Comparison of ENCODE assay signal across 12 mouse cellular contexts in genomic region chr12:52473988-52474968, GRCm38 (mm10). TPM values are rescaled to one million over a fixed set of nuclear protein-coding genes. Genes with fewer than 3 reads are reported as not detected.
DNase-seq lines count a peak whose midpoint lies in the region; ATAC-seq and TF ChIP-seq lines count a peak whose summit lies in the region.
"Had no signal": no experiment of that assay in that cellular context is flagged by ENCODE, and none has a peak within 500 bp of the region (broad histone marks: within the 10 kb centered on the region; RNA-seq: fewer than 3 reads in every experiment).

No protein-coding gene starts in this region.

- no peak for DNase-seq in heart, postnatal 0 days (ENCODE audit: low spot score)
- DNase-seq in heart, postnatal 25 days (ENCODE audit: low spot score), result no peak
- DNase-seq in brain, embryonic 14.5 days (ENCODE audit: low read depth), result peak; percentile 50
- DNase-seq in hindbrain, embryonic 11.5 days (ENCODE audit: low spot score), result peak; percentile 19
- DNase-seq in midbrain, embryonic 10.5 days (ENCODE audit: low spot score), result no peak
- DNase-seq in B cell, adult 2 months, result no peak
- DNase-seq: cerebellum, adult 18-20 months; retina, postnatal 1 day had no signal

- no peaks in the 10 kb centered on the region for H3K27me3 ChIP-seq in heart, postnatal 0 days (ENCODE audit: control insufficient read depth, insufficient read depth, low read length)
- H3K27me3 ChIP-seq in hindbrain, embryonic 11.5 days (ENCODE audit: control insufficient read depth, insufficient read depth, low read length), result no peaks in the 10 kb centered on the region
- H3K27me3 ChIP-seq in midbrain, embryonic 10.5 days (ENCODE audit: low read depth, poor library complexity, severe bottlenecking), result no peaks in the 10 kb centered on the region
- H3K27me3 ChIP-seq: limb, embryonic 12.5 days; Patski had no signal

- TF ChIP-seq POLR2A in brain, embryonic 14.5 days (IDR thresholded peaks at IDR 0.05; ENCODE audit: borderline replicate concordance, extremely low read depth, insufficient read depth, insufficient read length, poor library complexity, severe bottlenecking), result no peak

- no peak for TF ChIP-seq EP300 in heart, postnatal 0 days (IDR thresholded peaks at IDR 0.05; ENCODE audit: low read depth)

- intact Hi-C loops in heart, postnatal 25 days (cut with DNase I), result no loop called here

- no peak overlapping the region for H3K4me3 ChIP-seq in heart, postnatal 0 days (ENCODE audit: low read depth, low read length)
- H3K4me3 ChIP-seq in hindbrain, embryonic 11.5 days (ENCODE audit: low read depth, low read length), result no peak overlapping the region
- peak overlapping the region; percentile 12; the same call in 1 of the 2 replicates for H3K4me3 ChIP-seq in midbrain, embryonic 10.5 days
- H3K4me3 ChIP-seq: limb, embryonic 12.5 days had no signal

- peak overlapping the region; percentile 31 for H3K4me2 ChIP-seq in heart, postnatal 0 days (ENCODE audit: low read depth, low read length)
- no peak overlapping the region for H3K4me2 ChIP-seq in hindbrain, embryonic 11.5 days (replicated peaks; ENCODE audit: low read depth, low read length)
- H3K4me2 ChIP-seq: limb, embryonic 12.5 days had no signal

- peaks cover under 1% of the 10 kb centered on the region; the same call in 1 of the 2 replicates for H3K4me1 ChIP-seq in heart, postnatal 0 days (ENCODE audit: control insufficient read depth, insufficient read depth)
- H3K4me1 ChIP-seq in hindbrain, embryonic 11.5 days (replicated peaks; ENCODE audit: control insufficient read depth, insufficient read depth, low read length), result no peaks in the 10 kb centered on the region
- H3K4me1 ChIP-seq in midbrain, embryonic 10.5 days, result peaks cover 20% of the 10 kb centered on the region
- H3K4me1 ChIP-seq: limb, embryonic 12.5 days had no signal

- H3K9me3 ChIP-seq in heart, postnatal 0 days (replicated peaks; ENCODE audit: control insufficient read depth, low read length), result no peaks in the 10 kb centered on the region
- no peaks in the 10 kb centered on the region for H3K9me3 ChIP-seq in hindbrain, embryonic 11.5 days (ENCODE audit: control insufficient read depth, low read length)
- H3K9me3 ChIP-seq in midbrain, embryonic 10.5 days (replicated peaks), result no peaks in the 10 kb centered on the region
- H3K9me3 ChIP-seq: limb, embryonic 12.5 days had no signal

- WGBS in heart, postnatal 0 days, result 64% methylated on average over 18 of the region's 18 CpGs
- WGBS in hindbrain, embryonic 11.5 days, result 54% methylated on average over 18 of the region's 18 CpGs
- 59% methylated on average over 18 of the region's 18 CpGs for WGBS in midbrain, embryonic 10.5 days

- 0 out of 2 replicates have a peak overlapping the region, but pooled peaks have one; percentile 19 for H3K9ac ChIP-seq in heart, postnatal 0 days (replicated peaks; ENCODE audit: low read depth, low read length)
- no peak overlapping the region for H3K9ac ChIP-seq in hindbrain, embryonic 11.5 days (ENCODE audit: low read depth, low read length)
- H3K9ac ChIP-seq: limb, embryonic 12.5 days had no signal

- no peak for ATAC-seq in heart, postnatal 0 days (ENCODE audit: insufficient read depth, low read depth)
- ATAC-seq in hindbrain, embryonic 11.5 days (ENCODE audit: low FRiP score), result no peak
- no peak for ATAC-seq in inflammation-experienced regulatory T-cells, adult 6 months
- ATAC-seq in cerebellum, adult (ENCODE audit: insufficient number of reproducible peaks, low FRiP score, low TSS enrichment), result no peak
- ATAC-seq: Patski had no signal

- H3K36me3 ChIP-seq in heart, postnatal 0 days (replicated peaks; ENCODE audit: control insufficient read depth, insufficient read depth, low read length), result no peaks in the 10 kb centered on the region
- no peaks in the 10 kb centered on the region for H3K36me3 ChIP-seq in hindbrain, embryonic 11.5 days (ENCODE audit: control insufficient read depth, insufficient read depth, low read length)
- no peaks in the 10 kb centered on the region for H3K36me3 ChIP-seq in midbrain, embryonic 10.5 days
- H3K36me3 ChIP-seq: limb, embryonic 12.5 days had no signal

- no peak for TF ChIP-seq CTCF in heart, postnatal 0 days (IDR thresholded peaks at IDR 0.05; ENCODE audit: low read depth)
- no peak for TF ChIP-seq CTCF in brain, embryonic 14.5 days (IDR thresholded peaks at IDR 0.05; ENCODE audit: borderline replicate concordance, extremely low read depth, insufficient read depth, insufficient read length)

- no peak overlapping the region for H3K27ac ChIP-seq in heart, postnatal 0 days (ENCODE audit: low read depth)
- no peak overlapping the region for H3K27ac ChIP-seq in hindbrain, embryonic 11.5 days (ENCODE audit: low read depth, low read length)
- H3K27ac ChIP-seq in midbrain, embryonic 10.5 days (replicated peaks), result peak overlapping the region; percentile 55
- H3K27ac ChIP-seq: limb, embryonic 12.5 days had no signal

RNA-seq across cellular contexts. Expression of gene Arhgap5, which starts 29.5 kb away (rescaled TPM):
- total RNA-seq in heart, postnatal 0 days (2014; rRNA removed; ENCODE audit: low replicate concordance), result 54.8 and 63.2 TPM in 2 replicates
- polyA plus RNA-seq in heart, postnatal 0 days (2015; fragmentation: Nextera tagmentation; extraction: Ambion mirVana), result 23.9 and 25.0 TPM in 2 replicates
- 10 to 100 TPM; 77.9 to 83.9 TPM for total RNA-seq in heart, postnatal 25 days (2021)
- polyA plus RNA-seq in brain, embryonic 14.5 days (2012; rRNA removed), result 20.2 and 25.6 TPM in 2 replicates
- polyA plus RNA-seq in hindbrain, embryonic 11.5 days (2014; fragmentation: Nextera tagmentation; extraction: Ambion mirVana), result 55.9 and 59.4 TPM in 2 replicates
- 44.0 and 44.6 TPM in 2 replicates for polyA plus RNA-seq in midbrain, embryonic 10.5 days (2016; fragmentation: Nextera tagmentation; extraction: Ambion mirVana)
- polyA plus RNA-seq in inflammation-experienced regulatory T-cells, adult 6 months (2017; shearing (Covaris generic)), result 10 to 100 TPM; 18.7 to 40.2 (median 38.0) TPM

Comparison
In these comparisons a context has a peak if more than half of its experiments do, and no peak if none do; other contexts are left out.
1. DNase-seq: peak in brain, embryonic 14.5 days (single experiment) and hindbrain, embryonic 11.5 days (single experiment); none in heart, postnatal 0 days (single experiment), heart, postnatal 25 days (single experiment), midbrain, embryonic 10.5 days (single experiment) and B cell, adult 2 months (0 of 2).